Mouse (Mus musculus) kidney, adult 8-10 months (tissue): ENCODE results near the gene Ttc29.

Experiments
- DNase-seq, 2 experiments: peaks; one replicate each; pipeline ENCODE4 v3.0.0; 2022

The Ttc29 gene

GRCm38 (mm10) chr8:78426875-78427768 is 214.0 kb downstream of the Ttc29 start:
- DNase-seq, result no peak

- DNase-seq, result no peak
Measured at GRCm38 (mm10) chr8:78427769-78428130, 214.7 kb downstream of the Ttc29 start.

- no peak for DNase-seq
Measured at GRCm38 (mm10) chr8:78428148-78428547, 215.1 kb downstream of the Ttc29 start.

GRCm38 (mm10) chr8:78431356-78431755 is 218.3 kb downstream of the Ttc29 start:
- peak in 1 of 2 experiments; percentile 21 for DNase-seq

GRCm38 (mm10) chr8:78432451-78432850 is 219.4 kb downstream of the Ttc29 start:
- DNase-seq, result no peak

- DNase-seq, result no peak
Measured at GRCm38 (mm10) chr8:78433318-78433717, 220.2 kb downstream of the Ttc29 start.

- no peak for DNase-seq
Measured at GRCm38 (mm10) chr8:78434340-78434739, 221.2 kb downstream of the Ttc29 start.

GRCm38 (mm10) chr8:78434823-78435623 is 221.9 kb downstream of the Ttc29 start:
- no peak for DNase-seq

- no peak for DNase-seq
Measured at GRCm38 (mm10) chr8:78435624-78435960, 222.5 kb downstream of the Ttc29 start.

GRCm38 (mm10) chr8:78436071-78436651 is 223.1 kb downstream of the Ttc29 start, which contains the start of gene Pou4f2:
Gene Pou4f2 (minus strand): TSS chr8:78436645.
- DNase-seq, result no peak

GRCm38 (mm10) chr8:78436661-78437060 is 223.6 kb downstream of the Ttc29 start:
- DNase-seq, result no peak

- no peak for DNase-seq
Measured at GRCm38 (mm10) chr8:78437140-78438045, 224.3 kb downstream of the Ttc29 start.

- no peak for DNase-seq
Measured at GRCm38 (mm10) chr8:78438121-78438520, 225.0 kb downstream of the Ttc29 start.

- no peak for DNase-seq
Measured at GRCm38 (mm10) chr8:78442781-78443180, 229.7 kb downstream of the Ttc29 start.
